In genomic region chr3:129879913-129880312, GRCm38 (mm10) we compare ENCODE assay signal across 10 mouse cellular contexts. TPM values are rescaled to one million over a fixed set of nuclear protein-coding genes. Genes with fewer than 3 reads are reported as not detected.
A peak's percentile ranks its signal among the peaks of the same experiment; 100 is the strongest.
DNase-seq lines count a peak whose midpoint lies in the region; ATAC-seq and TF ChIP-seq lines count a peak whose summit lies in the region.
"Had no signal": no experiment of that assay in that cellular context is flagged by ENCODE, and none has a peak within 500 bp of the region (broad histone marks: within the 10 kb centered on the region; RNA-seq: fewer than 3 reads in every experiment).

No protein-coding gene starts in this region.

- no peak for TF ChIP-seq CTCF in gastrocnemius, adult 2 months (IDR thresholded peaks at IDR 0.05)
- TF ChIP-seq CTCF in lung, adult 2 months (IDR thresholded peaks at IDR 0.05; ENCODE audit: insufficient read depth, low read length): no peak

- peak overlapping the region; percentile 92 for H3K27ac ChIP-seq in gastrocnemius, adult 2 months
- H3K27ac ChIP-seq in lung, embryonic 16.5 days (ENCODE audit: low read length): no peak overlapping the region
- H3K27ac ChIP-seq in limb, embryonic 10.5 days: no peak overlapping the region
- no peak overlapping the region for H3K27ac ChIP-seq in neural tube, embryonic 15.5 days (replicated peaks)

- H3K27me3 ChIP-seq in lung, embryonic 16.5 days (ENCODE audit: control insufficient read depth, insufficient read depth, low read depth, low read length): no peaks in the 10 kb centered on the region
- 0 out of 2 replicates have a peak, but pooled peaks cover 3% of the 10 kb centered on the region for H3K27me3 ChIP-seq in limb, embryonic 10.5 days (ENCODE audit: low read depth, poor library complexity, severe bottlenecking)
- H3K27me3 ChIP-seq in neural tube, embryonic 15.5 days (replicated peaks): no peaks in the 10 kb centered on the region

- no peaks in the 10 kb centered on the region for H3K9me3 ChIP-seq in lung, embryonic 16.5 days (ENCODE audit: control insufficient read depth, low read length)
- H3K9me3 ChIP-seq in limb, embryonic 10.5 days (replicated peaks): no peaks in the 10 kb centered on the region
- H3K9me3 ChIP-seq in neural tube, embryonic 15.5 days (replicated peaks): no peaks in the 10 kb centered on the region

- DNase-seq in gastrocnemius, adult 2 months: no peak
- no peak for DNase-seq in gastrocnemius, postnatal 4 days (ENCODE audit: low spot score in 2 of 2)
- no peak for DNase-seq in lung, adult 2 months
- no peak for DNase-seq in limb, embryonic 10.5 days (ENCODE audit: low spot score)
- no peak for DNase-seq in thymus, postnatal 25 days
- DNase-seq: right cerebral cortex, postnatal 25 days had no signal

- WGBS in lung, embryonic 16.5 days: 54% methylated on average over 2 of the region's 2 CpGs
- WGBS in lung, adult 2 months: 74% methylated on average over 2 of the region's 2 CpGs
- 74% methylated on average over 2 of the region's 2 CpGs for WGBS in limb, embryonic 10.5 days
- WGBS in neural tube, embryonic 15.5 days: 71% methylated on average over 2 of the region's 2 CpGs

- intact Hi-C loops in gastrocnemius, adult 2 months (cut with DNase I): loop anchor here (2.0 to 5.0 kb wide), 2 partner anchors 49 to 177 kb away; partner anchors contain the start of gene Gar1

- no peak overlapping the region for H3K9ac ChIP-seq in lung, embryonic 16.5 days (ENCODE audit: low read length)
- no peak overlapping the region for H3K9ac ChIP-seq in neural tube, embryonic 15.5 days (replicated peaks)

- ATAC-seq in lung, embryonic 16.5 days (ENCODE audit: low read depth): no peak
- ATAC-seq in neural tube, embryonic 15.5 days (ENCODE audit: low FRiP score): no peak
- ATAC-seq in granulocyte monocyte progenitor cell, adult 5-6 weeks (replicated peaks; ENCODE audit: poor library complexity, severe bottlenecking): no peak

- TF ChIP-seq POLR2A in lung, adult 2 months (IDR thresholded peaks at IDR 0.05; ENCODE audit: borderline replicate concordance, extremely low read depth, low read depth, low read length): no peak

- peaks cover 9% of the 10 kb centered on the region; the same call in 1 of the 2 replicates for H3K4me1 ChIP-seq in lung, embryonic 16.5 days (replicated peaks; ENCODE audit: control insufficient read depth, insufficient read depth, low read length)
- H3K4me1 ChIP-seq in lung, adult 2 months (ENCODE audit: control insufficient read depth, insufficient read depth, low read length): no peaks in the 10 kb centered on the region
- peaks cover 20% of the 10 kb centered on the region for H3K4me1 ChIP-seq in limb, embryonic 10.5 days
- peaks cover 14% of the 10 kb centered on the region for H3K4me1 ChIP-seq in neural tube, embryonic 15.5 days

- no peaks in the 10 kb centered on the region for H3K36me3 ChIP-seq in lung, embryonic 16.5 days (ENCODE audit: control insufficient read depth, insufficient read depth, low read length)
- no peaks in the 10 kb centered on the region for H3K36me3 ChIP-seq in limb, embryonic 10.5 days
- no peaks in the 10 kb centered on the region for H3K36me3 ChIP-seq in neural tube, embryonic 15.5 days

- peak overlapping the region; percentile 95 for H3K4me2 ChIP-seq in lung, embryonic 16.5 days (ENCODE audit: low read depth, low read length)
- peak overlapping the region; percentile 96 for H3K4me2 ChIP-seq in neural tube, embryonic 15.5 days

- H3K4me3 ChIP-seq in gastrocnemius, adult 2 months: peak overlapping the region; percentile 96
- H3K4me3 ChIP-seq in lung, embryonic 16.5 days (ENCODE audit: low read length): peak overlapping the region; percentile 73; the same call in 1 of the 2 replicates
- H3K4me3 ChIP-seq in lung, adult 2 months (replicated peaks; ENCODE audit: extremely low read depth, low read depth, low read length): no peak overlapping the region
- H3K4me3 ChIP-seq in limb, embryonic 10.5 days: peak overlapping the region; percentile 83; the same call in 1 of the 2 replicates
- 0 out of 2 replicates have a peak overlapping the region, but pooled peaks have one; percentile 55 for H3K4me3 ChIP-seq in neural tube, embryonic 15.5 days (replicated peaks)

RNA-seq across cellular contexts. Expression of gene Pla2g12a, which starts 1.5 kb away (rescaled TPM):
- total RNA-seq in gastrocnemius, adult 2 months (2021): 100 to 1,000 TPM in 1 of 2 experiments, 10 to 100 TPM in 1; 86.2 to 154 TPM
- total RNA-seq in gastrocnemius, postnatal 4 days (2021): 10 to 100 TPM; 19.0 to 19.4 TPM
- polyA plus RNA-seq in lung, embryonic 16.5 days (2015; fragmentation: Nextera tagmentation; extraction: Ambion mirVana): 38.0 and 38.5 TPM in 2 replicates
- 36.4 and 39.1 TPM in 2 replicates for polyA plus RNA-seq in lung, adult 2 months (2012; rRNA removed)
- 22.5 and 27.1 TPM in 2 replicates for polyA plus RNA-seq in limb, embryonic 10.5 days (2016; fragmentation: Nextera tagmentation; extraction: Ambion mirVana)
- 37.5 and 43.4 TPM in 2 replicates for polyA plus RNA-seq in neural tube, embryonic 15.5 days (2015; fragmentation: Nextera tagmentation; extraction: Ambion mirVana)
- total RNA-seq in granulocyte monocyte progenitor cell, adult 5-6 weeks (2014; fragmentation: Nextera tagmentation): 13.4 and 30.8 TPM in 2 replicates
- 14.1 and 20.9 TPM in 2 replicates for total RNA-seq in granulocyte monocyte progenitor cell, adult 5-6 weeks (2017)

RNA-seq across cellular contexts. Expression of gene Casp6, which starts 21.3 kb away (rescaled TPM):
- 1 to 10 TPM; 2.2 to 2.6 TPM for total RNA-seq in gastrocnemius, adult 2 months (2021)
- 10 to 100 TPM in 1 of 2 experiments, 1 to 10 TPM in 1; 8.3 to 11.4 TPM for total RNA-seq in gastrocnemius, postnatal 4 days (2021)
- 79.5 and 89.9 TPM in 2 replicates for polyA plus RNA-seq in lung, embryonic 16.5 days (2015; fragmentation: Nextera tagmentation; extraction: Ambion mirVana)
- 40.6 and 41.5 TPM in 2 replicates for polyA plus RNA-seq in lung, adult 2 months (2012; rRNA removed)
- 104 and 116 TPM in 2 replicates for polyA plus RNA-seq in limb, embryonic 10.5 days (2016; fragmentation: Nextera tagmentation; extraction: Ambion mirVana)
- 20.3 and 41.2 TPM in 2 replicates for polyA plus RNA-seq in neural tube, embryonic 15.5 days (2015; fragmentation: Nextera tagmentation; extraction: Ambion mirVana)
- total RNA-seq in granulocyte monocyte progenitor cell, adult 5-6 weeks (2014; fragmentation: Nextera tagmentation): 9.1 and 17.5 TPM in 2 replicates
- total RNA-seq in granulocyte monocyte progenitor cell, adult 5-6 weeks (2017): 8.1 and 9.8 TPM in 2 replicates

RNA-seq across cellular contexts. Expression of gene Cfi, which starts 44.2 kb away (rescaled TPM):
- not detected for total RNA-seq in gastrocnemius, adult 2 months (2021)
- total RNA-seq in gastrocnemius, postnatal 4 days (2021): under 1 TPM; 0.12 to 0.75 TPM
- 16.7 and 20.4 TPM in 2 replicates for polyA plus RNA-seq in lung, embryonic 16.5 days (2015; fragmentation: Nextera tagmentation; extraction: Ambion mirVana)
- 0.59 and 0.76 TPM in 2 replicates for polyA plus RNA-seq in lung, adult 2 months (2012; rRNA removed)
- 0.08 TPM in 1 of 2 replicates, not detected in the other for polyA plus RNA-seq in limb, embryonic 10.5 days (2016; fragmentation: Nextera tagmentation; extraction: Ambion mirVana)
- 0.73 and 1.1 TPM in 2 replicates for polyA plus RNA-seq in neural tube, embryonic 15.5 days (2015; fragmentation: Nextera tagmentation; extraction: Ambion mirVana)
- total RNA-seq in granulocyte monocyte progenitor cell, adult 5-6 weeks (2014; fragmentation: Nextera tagmentation): not detected in 2 replicates
- total RNA-seq in granulocyte monocyte progenitor cell, adult 5-6 weeks (2017): not detected in 2 replicates

RNA-seq across cellular contexts. Expression of gene Gar1, which starts 48.7 kb away (rescaled TPM):
- total RNA-seq in gastrocnemius, adult 2 months (2021): 10 to 100 TPM; 17.5 to 19.6 TPM
- total RNA-seq in gastrocnemius, postnatal 4 days (2021): 10 to 100 TPM; 38.8 to 48.7 TPM
- polyA plus RNA-seq in lung, embryonic 16.5 days (2015; fragmentation: Nextera tagmentation; extraction: Ambion mirVana): 43.4 and 49.8 TPM in 2 replicates
- 18.8 and 22.4 TPM in 2 replicates for polyA plus RNA-seq in lung, adult 2 months (2012; rRNA removed)
- polyA plus RNA-seq in limb, embryonic 10.5 days (2016; fragmentation: Nextera tagmentation; extraction: Ambion mirVana): 114 and 145 TPM in 2 replicates
- polyA plus RNA-seq in neural tube, embryonic 15.5 days (2015; fragmentation: Nextera tagmentation; extraction: Ambion mirVana): 45.1 and 55.5 TPM in 2 replicates
- 137 and 179 TPM in 2 replicates for total RNA-seq in granulocyte monocyte progenitor cell, adult 5-6 weeks (2014; fragmentation: Nextera tagmentation)
- 23.3 and 26.8 TPM in 2 replicates for total RNA-seq in granulocyte monocyte progenitor cell, adult 5-6 weeks (2017)

RNA-seq across cellular contexts. Expression of gene Rrh, which starts 57.5 kb away (rescaled TPM):
- total RNA-seq in gastrocnemius, adult 2 months (2021): not detected
- total RNA-seq in gastrocnemius, postnatal 4 days (2021): under 1 TPM; 0.13 to 0.96 TPM
- not detected in 2 replicates for polyA plus RNA-seq in lung, embryonic 16.5 days (2015; fragmentation: Nextera tagmentation; extraction: Ambion mirVana)
- polyA plus RNA-seq in lung, adult 2 months (2012; rRNA removed): 0.11 TPM in 1 of 2 replicates, not detected in the other
- polyA plus RNA-seq in limb, embryonic 10.5 days (2016; fragmentation: Nextera tagmentation; extraction: Ambion mirVana): not detected in 2 replicates
- 0.14 TPM in 1 of 2 replicates, not detected in the other for polyA plus RNA-seq in neural tube, embryonic 15.5 days (2015; fragmentation: Nextera tagmentation; extraction: Ambion mirVana)
- not detected in 2 replicates for total RNA-seq in granulocyte monocyte progenitor cell, adult 5-6 weeks (2014; fragmentation: Nextera tagmentation)
- 0.31 TPM in 1 of 2 replicates, not detected in the other for total RNA-seq in granulocyte monocyte progenitor cell, adult 5-6 weeks (2017)
- polyA plus RNA-seq: large intestine, adult 2 months had no signal
